Mouse (Mus musculus) liver, embryonic 14.5 days (tissue): Measurements from ENCODE around the gene Hs3st3b1.

Source experiments
- CTCF ChIP-seq: IDR thresholded peaks from 2 replicates; pipeline ENCODE4 v1.5.1; 2016; ENCODE audit warnings: antibody characterized with exemption, low read depth, control low read depth
- EP300 ChIP-seq: IDR thresholded peaks from 2 replicates; pipeline ENCODE4 v1.6.1; 2016; ENCODE audit warnings: antibody characterized with exemption, low read depth

DNA sequence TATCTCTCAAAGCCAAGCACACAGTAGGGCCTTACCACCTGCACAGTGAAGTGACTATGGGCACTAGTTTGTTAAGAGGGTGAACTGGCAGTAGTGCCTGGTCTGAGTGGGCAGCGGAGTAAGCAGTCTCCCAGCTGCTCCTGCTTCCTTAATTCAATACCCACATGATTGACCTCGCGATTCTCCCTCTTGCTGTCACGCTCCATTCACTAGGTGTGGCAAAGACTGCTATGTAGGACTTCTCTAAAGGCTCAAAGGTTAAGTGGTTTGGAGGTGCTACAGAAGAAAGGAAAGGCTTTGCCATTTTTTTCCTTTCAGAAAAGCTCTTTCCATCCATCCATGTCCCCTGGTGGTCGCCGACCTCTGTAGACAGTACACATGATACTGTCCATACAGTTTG lies 48.7 kb upstream of the Hs3st3b1 start:
- no peak for TF ChIP-seq CTCF
- no peak for TF ChIP-seq EP300
